Mouse (Mus musculus): ENCODE results near the gene Lrrc32.

Gene Lrrc32

DNA sequence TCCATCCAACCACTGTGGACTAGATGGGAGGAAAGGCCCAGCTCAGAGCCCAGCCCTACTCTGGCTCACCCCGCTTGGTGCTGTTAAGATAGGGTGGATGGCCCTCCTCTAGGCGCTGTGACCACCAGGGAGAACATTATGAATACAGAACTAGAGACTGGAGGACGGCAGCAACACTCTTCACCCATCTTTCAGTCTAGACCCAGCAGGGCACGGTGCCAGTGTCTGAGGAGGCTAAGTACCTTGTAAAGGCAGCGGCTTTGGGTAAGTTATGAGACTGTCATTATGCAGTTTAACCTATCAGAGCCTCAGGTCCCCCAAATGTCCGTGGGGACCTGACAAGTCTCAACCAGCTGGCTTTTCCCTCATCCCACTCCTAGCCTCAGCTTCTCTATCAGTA lies at the start of gene Lrrc32:
TSS of gene Lrrc32 (plus strand) at position 153 of the 400 bp plus-strand sequence.
- no peak for DNase-seq (ENCODE audit: low spot score)

DNA sequence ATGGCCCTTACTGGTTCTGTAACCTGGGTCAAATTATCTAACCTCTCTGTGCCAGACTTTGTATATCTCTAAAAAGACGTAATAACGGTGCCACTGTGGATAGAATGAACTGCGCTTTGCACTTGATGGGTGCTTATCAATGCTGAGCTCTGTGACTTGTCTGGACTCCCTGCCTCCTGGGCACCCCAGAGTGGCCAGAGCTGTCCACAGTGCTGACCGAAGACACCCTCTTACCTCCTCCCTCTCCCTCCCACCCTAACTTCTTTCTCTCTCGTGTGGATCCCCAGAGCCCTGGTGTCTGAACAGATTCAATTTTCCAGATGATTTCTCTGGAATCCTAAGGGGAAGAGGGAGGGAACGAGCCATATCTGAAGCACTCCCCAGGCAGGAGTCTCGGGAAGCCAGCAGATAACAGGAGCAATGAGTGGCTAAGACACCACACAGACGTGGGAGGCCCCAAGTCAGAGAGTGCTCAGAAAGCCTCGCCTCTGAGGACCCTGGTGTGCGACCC lies 49.1 kb upstream of the Lrrc32 start, which contains the start of gene Gucy2d:
TSS of gene Gucy2d (plus strand) at position 461 of the 511 bp plus-strand sequence.
- no peak for DNase-seq (ENCODE audit: low spot score)

DNA sequence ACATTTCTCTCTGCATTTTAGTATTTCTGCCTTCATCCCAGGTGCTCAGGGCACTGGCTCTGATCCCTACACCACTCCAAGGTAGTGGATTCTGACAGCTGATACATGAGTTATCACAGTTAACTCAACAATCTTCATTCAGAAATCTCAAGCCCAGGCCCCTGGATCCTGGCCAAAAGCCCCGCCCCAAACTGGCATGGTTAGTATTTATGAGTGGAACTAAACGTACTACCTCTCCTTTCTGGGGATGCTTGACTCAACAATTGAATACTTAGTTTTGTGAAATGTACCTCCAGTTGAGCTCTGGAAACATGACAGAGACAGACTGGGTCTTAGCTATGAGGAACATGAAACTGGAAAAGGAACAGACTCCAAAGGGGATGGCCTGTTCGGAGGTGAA lies 42.2 kb upstream of the Lrrc32 start:
- no peak for DNase-seq (ENCODE audit: low spot score)

DNA sequence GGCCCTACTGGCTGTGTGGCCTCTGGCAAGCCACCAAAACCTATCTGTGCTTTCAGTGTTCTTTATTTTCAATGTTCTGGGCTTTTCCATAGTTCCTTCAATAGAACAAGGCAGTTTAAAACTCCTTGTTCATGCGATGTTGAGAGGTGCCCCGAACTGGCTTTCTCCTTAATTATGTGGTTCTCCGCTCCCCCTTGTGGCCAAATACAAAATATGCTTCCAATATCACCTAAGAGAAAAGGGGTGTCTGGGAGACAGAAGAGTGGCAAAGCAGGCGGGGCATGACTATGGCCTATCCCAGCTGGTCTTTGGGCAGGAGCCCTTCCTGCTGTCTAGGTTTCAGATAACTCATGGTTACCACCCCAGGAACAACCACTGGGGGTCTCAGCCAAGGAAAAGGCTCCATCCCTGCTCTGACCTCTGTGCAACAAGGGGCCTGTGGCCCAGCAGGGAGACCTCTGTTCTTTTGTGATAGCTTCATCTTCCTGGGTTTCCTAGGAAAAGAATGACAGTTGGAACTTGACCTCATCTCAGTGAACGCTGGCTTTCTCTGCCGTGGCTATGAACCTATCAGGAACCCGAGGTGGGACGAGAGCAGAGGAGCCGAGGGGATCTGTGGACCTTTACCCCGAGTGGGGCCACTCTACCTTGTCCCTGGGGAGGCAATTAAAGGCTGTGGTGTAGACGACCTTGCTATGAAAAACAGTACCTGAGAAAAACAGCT lies 41.3 kb upstream of the Lrrc32 start:
- no peak for DNase-seq (ENCODE audit: low spot score)

DNA sequence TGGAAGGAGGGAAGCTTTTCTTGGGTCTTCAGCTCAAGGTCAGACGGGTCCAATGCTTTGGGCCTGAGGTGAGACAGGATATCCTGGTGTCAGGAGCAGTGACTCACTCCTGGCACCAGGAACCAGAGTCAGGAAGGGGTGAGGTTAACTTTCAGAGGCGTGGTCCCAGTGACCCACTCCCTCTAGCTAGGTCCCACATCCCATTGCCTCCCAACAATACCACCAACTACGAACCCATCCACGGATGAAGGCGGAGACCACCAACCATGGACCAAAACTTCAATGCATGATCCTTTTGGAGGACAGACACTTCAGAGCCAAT lies 40.8 kb upstream of the Lrrc32 start:
- no peak for DNase-seq (ENCODE audit: low spot score)

DNA sequence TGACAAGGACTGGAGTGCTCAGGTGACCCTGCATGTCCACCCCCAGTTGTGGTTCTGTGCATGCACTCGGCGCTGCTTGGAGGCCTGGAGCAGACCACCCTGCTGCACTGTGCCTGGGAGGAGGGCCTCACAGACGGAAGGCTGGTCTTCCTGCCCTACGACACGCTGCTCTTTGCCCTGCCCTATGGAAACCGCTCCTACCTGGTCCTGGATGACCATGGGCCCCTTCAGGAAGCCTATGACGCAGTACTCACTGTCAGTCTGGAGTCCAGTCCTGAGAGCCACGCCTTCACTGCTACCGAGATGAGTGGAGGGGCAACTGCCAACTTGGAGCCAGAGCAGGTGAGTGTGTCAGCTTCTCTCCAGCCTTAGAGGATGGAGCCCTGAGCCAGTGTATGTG lies 39.4 kb upstream of the Lrrc32 start:
- DNase-seq (ENCODE audit: low spot score), result no peak

DNA sequence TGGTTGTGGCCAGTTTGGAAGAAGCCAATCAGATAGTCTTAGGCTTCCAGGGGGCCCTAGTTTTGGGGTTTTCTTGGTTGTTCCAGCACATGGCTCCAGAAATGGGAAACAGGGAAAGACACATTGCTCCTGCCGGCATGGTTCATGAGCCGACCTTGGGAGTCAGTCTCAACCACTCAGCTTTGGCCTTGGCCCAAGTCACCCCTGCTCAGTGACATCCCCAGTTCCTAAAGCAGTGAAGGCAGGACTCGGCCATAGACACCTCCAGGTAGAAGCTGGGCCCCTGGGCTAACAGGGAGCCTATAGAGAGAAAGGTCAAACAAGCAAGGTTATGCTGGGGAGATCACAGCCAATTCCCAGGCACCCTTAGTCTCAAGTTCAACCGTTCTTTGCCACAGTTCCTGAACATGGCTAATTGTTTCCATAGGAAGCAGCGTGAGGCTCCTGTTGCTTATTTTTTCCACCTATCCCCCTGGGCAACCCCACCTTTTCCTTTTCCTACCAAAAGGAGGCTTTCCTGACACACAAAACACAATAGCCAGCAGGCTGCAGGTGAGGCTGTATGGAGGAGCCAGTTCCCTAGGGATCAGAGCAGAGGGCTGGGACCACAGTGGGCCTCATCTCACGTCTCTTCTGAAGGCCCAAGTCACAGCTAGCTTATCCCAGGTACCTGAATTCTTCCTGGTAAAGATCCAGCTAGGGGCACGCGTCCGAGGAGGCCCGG lies 34.5 kb upstream of the Lrrc32 start:
- DNase-seq (ENCODE audit: low spot score), result no peak

DNA sequence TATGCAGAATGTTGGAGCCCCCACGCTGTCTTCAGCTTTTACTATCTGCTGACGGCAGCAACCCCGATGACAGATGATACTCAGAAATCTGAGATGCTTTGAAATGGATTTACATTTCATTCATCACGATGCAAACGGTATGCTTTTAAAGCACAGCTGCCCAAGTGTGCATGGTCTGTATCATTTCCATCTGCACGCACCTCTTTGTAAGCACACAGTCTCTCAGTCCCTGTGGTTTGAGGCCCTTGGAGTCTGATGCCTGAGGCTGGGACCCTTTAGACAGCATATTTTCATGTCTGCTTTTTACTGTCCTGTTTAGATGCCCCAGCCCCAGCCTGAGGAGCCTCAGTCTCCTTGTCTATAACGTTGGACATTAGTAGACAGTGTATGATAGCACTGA lies 28.8 kb upstream of the Lrrc32 start:
- no peak for DNase-seq (ENCODE audit: low spot score)

DNA sequence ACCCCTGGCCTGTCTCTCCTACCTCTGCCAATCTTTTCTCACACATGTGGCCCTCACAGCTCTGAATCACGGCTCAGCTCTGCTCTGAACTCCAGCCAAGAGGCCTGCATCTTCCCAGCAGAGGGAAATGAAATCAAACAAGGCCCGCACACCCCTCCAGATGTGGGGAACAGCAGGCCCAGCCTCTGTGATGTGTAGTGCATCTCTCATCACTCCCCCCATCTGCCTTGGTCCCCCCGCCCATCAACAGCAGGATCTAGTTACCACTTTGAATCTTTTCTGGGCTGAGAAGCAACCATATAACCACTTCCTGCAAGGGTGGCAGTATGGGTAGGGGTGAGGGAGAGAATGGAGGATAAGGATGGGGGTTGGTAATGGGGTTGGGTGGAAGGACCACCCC lies 20.0 kb upstream of the Lrrc32 start:
- no peak for DNase-seq (ENCODE audit: low spot score)

DNA sequence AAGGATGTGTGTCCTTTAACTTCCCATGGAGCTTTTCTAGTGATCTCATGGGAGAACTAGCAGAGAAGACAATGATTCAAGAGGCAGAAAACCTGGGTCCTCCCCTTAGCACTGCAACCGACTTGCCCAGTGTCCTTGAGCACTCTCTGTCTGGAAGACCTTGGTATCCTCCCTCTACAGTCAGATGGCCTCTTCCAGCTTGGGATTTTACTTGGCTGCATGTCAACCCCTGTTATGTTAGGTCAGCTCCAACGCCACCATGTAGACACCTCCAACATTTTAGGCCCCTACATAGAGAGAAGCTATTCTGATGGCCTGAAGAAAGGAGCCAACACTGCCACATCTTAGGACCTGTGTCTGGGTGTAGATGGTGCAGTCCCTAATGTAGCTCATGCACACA lies 16.6 kb upstream of the Lrrc32 start:
- no peak for DNase-seq (ENCODE audit: low spot score)

DNA sequence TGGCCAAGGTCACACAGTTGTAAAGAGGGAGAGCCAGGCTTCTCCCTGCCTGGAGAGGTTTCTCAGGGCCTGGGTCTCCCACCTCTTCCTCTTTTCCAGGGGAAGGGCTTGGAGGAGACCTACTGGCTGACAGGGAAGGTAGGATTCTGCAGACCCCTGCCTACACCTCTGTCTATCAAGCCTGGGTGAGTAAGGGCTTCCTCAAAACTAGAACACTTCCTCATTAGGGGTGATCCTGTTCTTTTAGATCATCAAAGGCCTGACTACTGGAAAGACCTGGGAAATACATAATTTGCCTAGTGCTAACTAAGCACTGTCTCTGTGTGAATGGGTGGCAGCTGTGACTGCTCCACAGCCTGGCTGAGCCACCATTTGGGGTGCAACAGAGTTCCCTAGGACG lies 14.5 kb upstream of the Lrrc32 start:
- DNase-seq (ENCODE audit: low spot score), result no peak

DNA sequence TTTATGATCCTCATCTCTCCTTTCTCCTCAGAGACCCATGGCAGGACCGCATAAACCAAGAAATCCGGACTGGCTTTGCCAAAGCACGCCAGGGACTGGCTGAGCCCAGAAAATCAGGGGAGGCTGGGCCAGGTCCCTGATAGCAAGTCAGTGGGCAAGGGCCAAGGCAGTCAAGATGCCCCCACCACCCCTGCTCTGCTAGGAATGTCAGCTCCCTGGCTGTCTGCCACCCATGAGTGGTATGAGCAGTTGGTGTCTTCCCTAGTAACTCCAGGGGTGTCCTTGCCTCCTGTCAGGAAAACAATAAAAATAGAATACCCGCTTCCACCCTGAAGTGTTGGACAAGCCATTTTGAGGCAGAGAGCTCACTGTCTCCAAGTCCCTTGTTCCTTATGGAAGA lies 11.9 kb upstream of the Lrrc32 start:
- DNase-seq (ENCODE audit: low spot score), result no peak

DNA sequence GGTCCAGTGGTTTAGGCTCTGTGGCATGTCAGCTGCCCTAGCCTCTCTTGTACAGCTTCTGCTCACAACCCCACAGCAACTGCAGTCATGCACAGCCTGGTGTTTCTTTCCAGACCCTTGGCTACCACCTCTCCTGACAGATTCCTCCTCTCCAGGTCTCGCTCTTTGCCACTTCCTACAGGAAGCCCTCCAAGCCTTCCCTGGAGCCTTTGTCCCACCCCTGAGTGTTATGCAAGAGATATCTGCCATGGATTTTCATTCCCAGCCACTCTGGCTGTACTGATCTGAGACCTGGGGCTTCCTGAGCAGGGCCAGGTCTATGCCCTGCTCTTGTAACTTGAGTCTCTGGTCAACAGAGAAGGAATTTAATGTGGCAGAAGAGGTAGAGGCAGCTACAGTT lies 8.6 kb upstream of the Lrrc32 start:
- no peak for DNase-seq (ENCODE audit: low spot score)

DNA sequence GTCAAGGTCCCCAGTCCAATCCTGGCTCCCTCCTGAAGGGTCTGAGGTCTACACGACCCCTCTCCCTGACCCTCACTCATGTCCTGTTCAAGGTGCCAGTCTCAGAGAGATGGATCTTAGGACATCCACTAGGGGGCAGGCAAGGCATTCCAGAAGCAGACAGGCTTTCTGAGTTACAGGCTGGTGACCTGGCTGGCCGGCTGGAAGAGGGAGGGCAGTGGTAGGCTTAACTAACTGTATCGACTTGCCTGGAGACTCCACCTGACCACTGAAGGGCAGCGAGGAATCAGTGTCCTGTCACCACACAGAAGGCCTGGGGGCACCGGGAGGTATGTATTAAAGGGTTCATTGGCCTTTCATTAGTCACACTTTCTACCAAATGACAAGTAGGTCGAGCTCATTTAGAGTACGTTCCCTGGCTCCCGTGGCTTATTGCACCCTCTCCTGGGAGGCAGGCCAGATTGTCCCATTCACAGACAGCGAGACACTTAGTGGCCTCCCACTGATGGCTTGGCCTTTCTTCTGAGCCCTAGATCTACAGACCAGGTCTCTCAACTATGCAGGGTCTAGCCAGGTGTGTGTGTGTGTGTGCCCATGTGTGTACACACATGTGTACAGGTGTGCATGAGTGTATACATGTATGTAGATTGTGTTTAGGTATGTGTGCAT lies 7.9 kb upstream of the Lrrc32 start:
- DNase-seq (ENCODE audit: low spot score), result peak; percentile 57

DNA sequence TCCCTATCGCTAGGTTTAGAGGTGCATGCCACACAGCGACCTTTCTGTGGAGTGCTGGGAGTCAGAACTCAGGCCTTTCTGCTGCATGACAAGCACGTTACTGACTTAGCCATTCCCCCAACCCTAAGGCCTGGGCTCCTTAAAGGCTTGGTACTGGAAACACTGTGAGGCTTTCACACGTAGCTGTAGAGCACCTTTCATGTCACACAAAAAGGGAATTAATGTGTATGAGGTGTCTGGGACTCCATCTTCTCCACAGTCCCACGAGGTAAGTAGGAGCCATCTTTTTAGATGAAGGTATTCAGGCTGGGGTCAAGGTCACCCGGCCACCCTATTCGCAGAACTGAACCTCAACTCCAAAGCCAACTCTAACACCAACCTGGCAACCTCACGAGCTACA lies 7.2 kb upstream of the Lrrc32 start:
- DNase-seq (ENCODE audit: low spot score), result no peak

DNA sequence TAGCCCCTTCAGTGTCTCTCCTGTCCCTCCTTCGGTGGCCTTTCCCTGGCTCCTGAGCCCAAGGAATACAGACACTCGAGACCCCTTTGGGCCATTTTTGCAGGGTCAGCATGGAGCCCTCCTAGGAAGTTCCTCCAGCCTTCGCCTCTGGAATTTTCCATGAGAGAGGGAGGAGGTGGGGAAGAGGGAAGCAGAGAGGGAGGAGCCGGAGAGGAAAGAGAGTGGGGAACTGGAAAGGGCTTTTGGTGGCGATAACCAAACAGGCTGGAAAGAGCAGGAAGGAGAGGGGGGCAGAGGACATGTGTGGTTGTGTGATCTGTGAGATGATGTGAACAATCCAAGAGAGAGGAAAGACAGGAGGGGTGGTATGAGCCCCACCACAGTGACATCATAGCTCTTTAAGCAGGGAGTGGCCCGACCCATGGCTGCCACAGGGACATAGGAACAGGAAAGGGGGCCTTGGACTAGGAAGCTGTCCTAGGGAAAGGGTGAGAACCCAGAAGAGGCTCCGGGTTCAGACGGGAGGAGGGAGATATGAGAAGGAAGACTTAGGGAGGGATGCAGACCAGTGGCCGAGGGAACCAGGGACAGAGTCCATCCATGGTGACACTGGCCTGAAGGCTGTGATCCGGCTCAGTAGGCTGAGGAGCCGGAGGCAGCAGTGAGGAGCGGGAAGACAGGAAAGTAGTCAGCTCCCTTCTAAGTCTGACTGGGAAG lies 6.4 kb upstream of the Lrrc32 start:
- no peak for DNase-seq (ENCODE audit: low spot score)

DNA sequence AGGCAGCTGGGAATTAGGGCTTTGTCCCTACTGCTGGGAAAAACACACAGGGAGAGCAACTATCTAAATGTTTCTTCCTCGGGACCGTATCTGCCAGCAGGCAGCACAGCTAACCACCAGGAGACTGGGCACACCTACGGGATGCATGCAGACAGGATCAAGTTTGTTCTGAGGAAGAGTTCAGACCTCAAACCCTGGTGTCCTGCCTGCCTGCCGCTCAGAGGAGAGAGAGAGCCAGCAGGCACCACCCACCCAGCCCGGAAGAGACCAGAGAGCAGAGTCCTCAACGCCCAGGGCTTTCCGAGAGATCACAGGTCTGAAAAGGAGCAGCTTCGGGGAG lies 5.8 kb upstream of the Lrrc32 start:
- DNase-seq (ENCODE audit: low spot score), result no peak

DNA sequence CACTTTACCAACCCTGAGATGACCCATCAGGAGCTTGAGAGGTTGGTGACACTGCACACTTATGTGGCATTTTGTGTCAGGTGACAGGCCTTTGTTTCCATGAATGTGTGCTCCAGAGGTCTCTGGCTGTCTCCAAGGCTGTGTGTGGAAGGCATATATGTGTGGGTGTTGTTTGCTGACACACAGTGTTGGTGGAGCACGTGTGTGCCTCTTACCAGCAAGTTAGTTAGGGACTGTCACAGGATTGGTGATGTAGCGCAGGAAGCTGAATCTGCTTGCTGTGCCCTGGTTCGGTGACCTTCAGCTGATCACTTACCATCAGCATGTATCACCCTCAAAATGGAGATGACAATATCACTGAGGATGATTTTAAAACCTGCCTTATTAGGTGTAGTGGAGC lies 4.2 kb upstream of the Lrrc32 start:
- no peak for DNase-seq (ENCODE audit: low spot score)

DNA sequence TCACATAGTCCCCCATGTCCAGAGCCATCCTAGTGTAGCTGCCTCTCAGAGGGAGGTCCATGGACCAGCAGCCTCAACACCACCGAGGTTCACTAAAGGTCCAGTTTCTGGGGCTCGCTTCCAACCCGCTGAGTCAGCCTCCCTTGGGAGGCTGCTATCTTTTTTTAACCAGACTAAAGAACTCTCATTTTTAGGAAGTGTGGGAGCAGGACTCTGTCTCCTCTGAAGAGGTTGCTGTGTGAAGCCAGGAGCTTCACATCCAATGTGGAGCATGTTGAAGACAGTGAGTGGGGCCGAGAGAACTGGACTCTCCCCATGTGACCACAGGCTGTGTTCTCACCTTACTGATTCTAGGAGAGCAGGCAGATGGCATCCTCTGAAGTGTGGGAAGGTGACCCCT lies 3.6 kb upstream of the Lrrc32 start:
- DNase-seq (ENCODE audit: low spot score), result no peak

DNA sequence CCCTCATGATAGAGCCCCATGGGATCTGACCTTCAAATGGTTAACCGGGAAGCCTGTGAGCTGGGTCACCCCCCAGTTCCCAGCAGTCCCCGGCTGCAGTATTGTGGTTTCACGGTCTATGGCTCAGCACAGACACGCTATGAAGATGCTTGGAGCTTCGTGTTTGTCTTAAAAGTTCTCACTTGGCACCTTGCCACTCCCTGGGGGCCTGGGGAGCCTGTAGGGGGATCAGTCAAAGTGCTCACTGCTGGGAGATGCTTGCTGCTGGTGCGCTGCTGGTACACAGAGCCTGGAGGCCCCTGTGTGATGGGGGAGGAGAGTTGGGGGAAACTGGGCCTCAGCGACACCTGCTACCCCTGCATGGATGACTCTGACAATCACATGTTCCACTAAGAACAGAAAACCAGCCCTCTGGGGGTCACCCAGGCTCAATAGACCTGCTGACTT lies 2.6 kb upstream of the Lrrc32 start:
- DNase-seq (ENCODE audit: low spot score), result no peak

DNA sequence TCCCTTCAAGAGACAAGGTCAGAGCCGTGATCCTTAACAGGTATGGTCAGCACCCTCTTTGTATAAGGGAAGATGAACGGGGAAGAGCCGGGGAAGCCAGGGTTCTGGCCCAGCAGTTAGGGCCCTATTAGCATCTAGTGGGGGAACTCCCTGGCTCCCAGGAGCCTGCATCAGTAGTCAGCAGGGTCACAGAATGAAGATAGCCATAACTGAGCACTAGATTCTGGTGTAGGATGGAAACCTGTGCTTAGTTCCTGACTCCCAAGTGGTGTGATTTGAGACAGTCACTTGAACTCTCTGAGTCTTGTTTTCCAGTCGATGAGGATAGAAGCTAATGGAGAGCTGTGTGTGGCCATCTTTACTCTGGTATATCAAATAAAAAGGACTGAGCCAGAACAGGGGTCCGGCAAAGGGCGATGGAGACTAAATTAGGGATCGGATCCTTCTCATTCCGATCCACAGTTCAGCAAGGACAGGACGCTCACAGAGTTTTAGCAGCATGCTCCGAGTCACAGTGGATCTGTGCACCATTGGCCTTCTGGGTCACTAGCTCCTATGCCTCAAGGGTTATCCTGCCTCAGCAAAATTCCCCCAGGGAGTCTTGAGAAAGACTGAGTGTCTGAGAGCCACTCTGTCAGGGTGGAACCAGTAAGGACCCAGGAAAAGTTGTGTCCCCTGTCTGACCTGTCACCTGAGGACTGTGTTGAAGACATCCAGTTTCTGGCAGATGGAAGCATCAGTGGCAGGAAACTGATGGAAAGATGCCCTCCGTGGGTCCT lies 1.7 kb upstream of the Lrrc32 start:
- no peak for DNase-seq (ENCODE audit: low spot score)
